Mouse (Mus musculus) gastrocnemius, postnatal 14 days (tissue): ENCODE measurements around the gene Trmt61a. TPM values are rescaled to one million over a fixed set of nuclear protein-coding genes. Genes with fewer than 3 reads are reported as not detected.
A peak's percentile ranks its signal among the peaks of the same experiment; 100 is the strongest.

Experiments used
- DNase-seq: peaks from one replicate; pipeline ENCODE4 v3.0.0; 2021; ENCODE audit warnings: mixed read lengths
- intact Hi-C: fragments of 180-260 bp; cut with DNase I; formaldehyde crosslinking; loops from one replicate; pipeline ENCODE4 v1.15.1; 2025; ENCODE audit warnings: low total_unique reads
- total RNA-seq, 2 experiments: library from RNA; stranded (reverse); gene quantifications; 2 replicates each; pipeline ENCODE4 v1.2.3; 2021

The Trmt61a gene
- total RNA-seq, 2 experiments from 2014 or later, result 2.7 to 4.7 TPM

DNA sequence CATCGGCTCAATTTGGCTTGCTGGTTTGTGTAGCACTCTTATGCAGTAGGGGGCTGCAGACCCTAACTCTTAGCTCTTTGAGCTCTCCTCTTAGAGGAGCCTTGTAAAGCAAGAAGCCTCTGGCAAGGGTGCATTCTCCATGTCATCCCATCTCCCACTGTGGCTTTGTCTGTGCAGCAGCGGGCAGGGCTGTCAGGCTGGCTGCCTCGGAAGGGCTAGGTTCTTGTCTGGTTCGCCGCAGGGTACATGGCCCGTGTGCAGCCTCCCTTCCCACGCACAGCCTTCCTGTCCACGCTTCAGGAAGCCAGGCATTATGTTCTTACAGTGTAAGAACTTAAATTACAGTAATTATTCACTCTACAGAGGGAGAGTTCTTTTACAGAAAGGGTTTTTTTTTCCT lies 40.8 kb downstream of the Trmt61a start:
- no peak for DNase-seq
- intact Hi-C loops, result no loop called here

DNA sequence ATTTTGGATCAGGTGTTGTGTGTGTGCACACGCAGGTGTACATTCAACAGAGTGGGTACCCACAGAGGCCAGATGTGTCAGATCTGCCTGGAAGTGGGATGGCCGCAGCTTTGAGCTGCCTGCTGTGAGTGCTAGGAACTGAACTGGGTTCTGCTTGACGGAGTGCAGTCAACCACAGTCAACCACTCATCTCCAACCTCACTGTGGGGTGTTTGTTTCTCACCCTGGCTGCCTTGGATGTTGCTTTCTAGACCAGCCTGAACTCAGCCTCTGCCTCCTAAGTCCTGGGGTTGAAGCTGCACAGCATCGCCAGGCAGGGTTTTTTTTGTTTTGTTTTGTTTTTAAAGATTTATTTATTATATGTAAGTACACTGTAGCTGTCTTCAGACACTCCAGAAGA lies 42.3 kb downstream of the Trmt61a start:
- intact Hi-C loops, result no loop called here
- no peak for DNase-seq

DNA sequence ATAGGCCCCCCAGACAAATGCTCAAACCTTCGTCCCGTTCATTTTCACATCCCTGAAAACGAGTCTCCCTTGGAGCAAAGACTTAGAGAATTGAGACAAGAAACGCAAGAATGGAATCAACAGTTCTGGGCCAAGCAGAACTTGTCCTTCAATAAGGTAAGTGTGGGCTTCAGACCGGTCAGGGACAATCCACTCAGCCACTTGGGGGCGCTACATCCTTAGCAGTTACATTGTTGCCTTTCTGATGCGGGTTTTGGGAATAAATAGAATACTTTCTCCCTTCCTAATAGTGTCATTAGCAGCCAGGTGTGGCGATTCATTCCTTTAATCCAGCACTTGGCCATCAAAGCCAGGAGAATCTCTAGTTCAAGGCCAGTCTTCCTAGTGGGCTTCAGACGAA lies 44.7 kb downstream of the Trmt61a start:
- DNase-seq, result peak; percentile 61
- intact Hi-C loops, result no loop called here

DNA sequence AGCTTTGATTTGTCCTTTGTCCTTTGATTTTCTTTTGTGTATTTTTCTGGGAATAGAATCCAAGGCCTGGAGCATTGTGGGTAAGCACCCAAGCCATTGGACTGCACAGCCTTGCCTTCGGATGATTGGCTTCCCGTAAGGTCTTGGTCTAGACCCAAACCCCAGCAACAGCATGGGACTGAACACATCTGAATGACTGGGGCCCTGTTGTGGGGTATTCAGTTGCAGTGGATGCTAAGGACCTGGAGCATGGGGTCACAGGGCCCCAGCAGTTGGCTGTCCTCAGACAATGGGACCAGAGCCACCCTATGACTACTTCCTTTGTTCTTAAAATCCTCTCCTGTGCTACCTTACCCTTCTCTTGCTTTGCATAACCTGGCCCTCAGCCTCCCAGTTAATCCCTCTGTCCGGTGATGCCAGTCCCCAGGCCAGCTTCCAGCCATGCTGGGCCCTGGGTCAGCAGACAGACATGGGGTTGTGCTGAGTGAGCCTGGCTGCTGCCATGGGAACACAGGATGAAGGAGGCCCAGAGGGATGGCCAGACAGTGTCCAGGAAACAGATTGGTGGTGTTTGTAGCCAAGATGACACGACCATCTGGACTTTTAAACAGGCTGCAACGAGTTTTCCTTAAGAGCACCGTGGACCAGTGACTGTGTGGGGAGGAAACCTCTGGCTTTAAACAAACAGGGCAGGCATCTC lies 46.9 kb downstream of the Trmt61a start:
- peak; percentile 76 for DNase-seq
- intact Hi-C loops, result no loop called here

DNA sequence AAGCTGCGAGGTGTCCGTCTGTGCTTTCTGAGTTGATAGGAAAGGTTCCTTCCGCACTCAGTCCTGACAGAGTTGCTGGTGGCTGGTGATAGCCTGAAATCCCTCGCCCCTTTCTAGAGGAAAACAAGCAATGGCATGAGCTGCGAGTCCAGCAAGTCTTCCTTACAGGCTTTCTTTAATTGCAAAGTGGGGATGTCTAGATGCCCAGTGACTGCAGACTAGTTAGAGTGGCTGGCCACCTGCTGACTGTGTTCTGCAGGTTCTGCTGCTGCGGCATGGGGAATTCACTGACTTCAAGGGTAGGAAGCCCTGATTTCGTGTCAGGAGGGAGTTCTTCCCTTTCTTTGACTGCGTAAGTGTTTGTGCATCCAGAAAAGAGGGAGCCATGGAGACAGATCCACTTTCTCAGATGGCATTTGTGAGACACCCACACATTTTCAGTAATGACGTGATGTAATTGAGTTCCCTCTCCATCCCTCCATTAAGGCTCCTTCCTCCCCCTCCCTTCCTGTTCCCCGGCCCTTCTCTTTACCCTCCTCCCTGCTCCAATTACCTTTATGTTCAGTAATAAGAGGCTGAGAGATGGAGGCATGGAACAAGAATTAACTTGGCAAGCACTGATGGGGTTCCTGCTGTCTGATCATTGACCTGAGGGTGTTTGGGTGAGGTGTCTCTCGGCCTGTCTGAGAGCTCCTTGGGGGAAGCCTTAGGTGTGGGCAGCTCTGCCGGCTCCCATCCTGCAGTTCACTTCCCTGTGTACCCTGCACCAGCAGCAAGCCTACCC lies 47.6 kb downstream of the Trmt61a start:
- intact Hi-C loops, result no loop called here

GRCm38 (mm10) chr12:111726122-111726463 lies 48.2 kb downstream of the Trmt61a start:
- DNase-seq, result peak; percentile 62
- intact Hi-C loops, result no loop called here

More for the DNA sequence above, 47.6 kb downstream of the Trmt61a start:
- no peak for DNase-seq

- intact Hi-C loops, result no loop called here
- no peak for DNase-seq
These were observed 50.1 kb downstream of the Trmt61a start for GRCm38 (mm10) chr12:111727956-111728355.

GRCm38 (mm10) chr12:111731822-111732807 lies 54.2 kb downstream of the Trmt61a start:
- intact Hi-C loops, result loop anchor here (2.0 kb wide), 1 partner anchor 65 kb away; no protein-coding TSS in a partner anchor
- peak; percentile 90 for DNase-seq

DNA sequence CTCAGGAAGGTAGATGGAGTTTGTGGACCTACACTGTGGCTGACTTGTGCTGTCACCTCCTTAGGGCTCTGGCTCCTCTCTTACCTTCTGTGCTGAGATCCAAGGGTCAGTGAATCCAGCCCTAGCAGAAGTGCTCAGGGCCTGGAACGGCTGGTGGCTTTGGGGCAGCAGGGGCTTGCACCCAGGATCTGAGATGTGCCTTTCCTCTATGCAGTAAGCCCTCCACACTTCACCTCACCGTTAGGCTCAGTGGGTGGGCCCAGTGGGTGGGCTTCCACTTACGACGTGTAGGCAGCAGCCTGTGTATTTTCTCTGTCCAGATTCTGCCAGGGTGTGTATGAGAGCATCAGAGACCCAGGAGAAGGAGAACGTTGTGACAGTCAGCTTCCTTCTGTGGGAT lies 55.0 kb downstream of the Trmt61a start:
- intact Hi-C loops, result loop anchor here (2.0 kb wide), 1 partner anchor 66 kb away; no protein-coding TSS in a partner anchor
- DNase-seq, result no peak

Other genes starting within 250 kb of the Trmt61a start
- 10 to 100 TPM; 22.7 to 46.6 TPM for gene Tnfaip2, start 235.6 kb upstream of the Trmt61a start, total RNA-seq
- 1 to 10 TPM; 1.7 to 3.4 TPM for gene Gm266, start 192.3 kb upstream of the Trmt61a start, total RNA-seq
- gene Eif5, start 140.1 kb upstream of the Trmt61a start, total RNA-seq, result 100 to 1,000 TPM; 111 to 128 TPM
- 10 to 100 TPM; 48.7 to 51.8 TPM for gene Mark3, start 103.6 kb upstream of the Trmt61a start, total RNA-seq
- 10 to 100 TPM; 19.8 to 32.6 TPM for gene Ckb, start 5.8 kb upstream of the Trmt61a start, total RNA-seq
- 10 to 100 TPM; 14.9 to 17.2 TPM for gene Bag5, start 35.2 kb downstream of the Trmt61a start, total RNA-seq
- gene Apopt1, start 35.2 kb downstream of the Trmt61a start, total RNA-seq, result 10 to 100 TPM; 34.2 to 35.6 TPM
- gene Klc1, start 80.7 kb downstream of the Trmt61a start, total RNA-seq, result 10 to 100 TPM; 53.4 to 62.2 TPM
- gene Xrcc3, start 135.8 kb downstream of the Trmt61a start, total RNA-seq, result under 1 TPM; 0.53 to 0.86 TPM
- 10 to 100 TPM; 15.1 to 18.6 TPM for gene Zfyve21, start 136.1 kb downstream of the Trmt61a start, total RNA-seq
- gene Ppp1r13b, start 230.0 kb downstream of the Trmt61a start, total RNA-seq, result 1 to 10 TPM; 8.5 to 9.0 TPM